Mouse (Mus musculus): ENCODE measurements around the gene Ncoa5. TPM values are rescaled to one million over a fixed set of nuclear protein-coding genes. Genes with fewer than 3 reads are reported as not detected.

Ncoa5 gene
- total and polyA plus RNA-seq, 3 experiments: 41.8 to 50.0 (median 45.7) TPM

GRCm38 (mm10) chr2:164961506-164962182, 73.0 kb downstream of the Ncoa5 start:
- H3K27me3 ChIP-seq (ENCODE audit: insufficient read depth, low read length): no peaks in the 10 kb centered on the region
- TF ChIP-seq CTCF (IDR thresholded peaks at IDR 0.05; ENCODE audit: low read depth, low read length) (peak; percentile 65), GATA2 (IDR thresholded peaks at IDR 0.05; ENCODE audit: borderline replicate concordance, low read depth, low read length) (no peak)
- ATAC-seq (ENCODE audit: extremely low read depth, insufficient number of reproducible peaks, low FRiP score, poor library complexity, severe bottlenecking): no peak

GRCm38 (mm10) chr2:164960716-164961441, 73.8 kb downstream of the Ncoa5 start, which contains the start of gene Slc12a5:
Slc12a5 (plus strand) TSS chr2:164960802.
- ATAC-seq (ENCODE audit: extremely low read depth, insufficient number of reproducible peaks, low FRiP score, poor library complexity, severe bottlenecking): peak; percentile 28
- H3K36me3 ChIP-seq (replicated peaks): no peaks in the 10 kb centered on the region

More at GRCm38 (mm10) chr2:164961506-164962182, 73.0 kb downstream of the Ncoa5 start:
- Histone ChIP-seq H3K36me3 (replicated peaks) (no peaks in the 10 kb centered on the region), H3K9me3 (replicated peaks) (no peaks in the 10 kb centered on the region), H3K4me3 (ENCODE audit: low read depth, low read length) (peak overlapping the region; percentile 70; the same call in 1 of the 2 replicates), H3K4me1 (ENCODE audit: insufficient read depth, low read depth, low read length) (peaks cover 13% of the 10 kb centered on the region)
- DNase-seq (ENCODE audit: low spot score): peak; percentile 41

GRCm38 (mm10) chr2:164957548-164958315, 76.9 kb downstream of the Ncoa5 start:
- no peak for ATAC-seq (ENCODE audit: extremely low read depth, insufficient number of reproducible peaks, low FRiP score, poor library complexity, severe bottlenecking)

More at GRCm38 (mm10) chr2:164960716-164961441, 73.8 kb downstream of the Ncoa5 start, which contains the start of gene Slc12a5:
- H3K27me3 ChIP-seq (ENCODE audit: insufficient read depth, low read length): no peaks in the 10 kb centered on the region
- no peaks in the 10 kb centered on the region for H3K9me3 ChIP-seq (replicated peaks)
- no peak for TF ChIP-seq GATA2 (IDR thresholded peaks at IDR 0.05; ENCODE audit: borderline replicate concordance, low read depth, low read length)
- TF ChIP-seq TAL1 (conservative IDR thresholded peaks at IDR 0.05; ENCODE audit: low read depth, low read length): no peak
- TF ChIP-seq POLR2AphosphoS5 (IDR thresholded peaks at IDR 0.05; ENCODE audit: insufficient replicate concordance, low read depth, low read length): no peak
- no peak for TF ChIP-seq CTCF (IDR thresholded peaks at IDR 0.05; ENCODE audit: low read depth, low read length)
- TF ChIP-seq GATA1 (IDR thresholded peaks at IDR 0.05; ENCODE audit: borderline replicate concordance, low read length): no peak
- DNase-seq (ENCODE audit: low spot score): peak; percentile 52
- peaks cover 13% of the 10 kb centered on the region for H3K4me1 ChIP-seq (ENCODE audit: insufficient read depth, low read depth, low read length)
- H3K4me3 ChIP-seq (ENCODE audit: low read depth, low read length): peak within 1 kb of the TSS; percentile 70

GRCm38 (mm10) chr2:164956195-164956594, 78.5 kb downstream of the Ncoa5 start:
- TF ChIP-seq CTCF (IDR thresholded peaks at IDR 0.05; ENCODE audit: low read depth, low read length): no peak
- no peak for TF ChIP-seq POLR2AphosphoS5 (IDR thresholded peaks at IDR 0.05; ENCODE audit: insufficient replicate concordance, low read depth, low read length)
- no peak for TF ChIP-seq TAL1 (conservative IDR thresholded peaks at IDR 0.05; ENCODE audit: low read depth, low read length)
- no peak for TF ChIP-seq GATA2 (IDR thresholded peaks at IDR 0.05; ENCODE audit: borderline replicate concordance, low read depth, low read length)
- no peak for TF ChIP-seq GATA1 (IDR thresholded peaks at IDR 0.05; ENCODE audit: borderline replicate concordance, low read length)
- ATAC-seq (ENCODE audit: extremely low read depth, insufficient number of reproducible peaks, low FRiP score, poor library complexity, severe bottlenecking) (no peak), DNase-seq (ENCODE audit: low spot score) (no peak)
- Histone ChIP-seq H3K36me3 (replicated peaks) (no peaks in the 10 kb centered on the region), H3K27me3 (ENCODE audit: insufficient read depth, low read length) (no peaks in the 10 kb centered on the region), H3K4me3 (ENCODE audit: low read depth, low read length) (no peak overlapping the region), H3K4me1 (ENCODE audit: insufficient read depth, low read depth, low read length) (peaks cover 10% of the 10 kb centered on the region), H3K9me3 (replicated peaks) (no peaks in the 10 kb centered on the region)

More at GRCm38 (mm10) chr2:164957548-164958315, 76.9 kb downstream of the Ncoa5 start:
- H3K4me3 ChIP-seq (ENCODE audit: low read depth, low read length): no peak overlapping the region
- no peaks in the 10 kb centered on the region for H3K9me3 ChIP-seq (replicated peaks)
- no peaks in the 10 kb centered on the region for H3K27me3 ChIP-seq (ENCODE audit: insufficient read depth, low read length)
- TF ChIP-seq CTCF (IDR thresholded peaks at IDR 0.05; ENCODE audit: low read depth, low read length): 0 out of 2 replicates have a peak, but pooled peaks have one; percentile 8
- no peak for TF ChIP-seq POLR2AphosphoS5 (IDR thresholded peaks at IDR 0.05; ENCODE audit: insufficient replicate concordance, low read depth, low read length)
- TF ChIP-seq GATA2 (IDR thresholded peaks at IDR 0.05; ENCODE audit: borderline replicate concordance, low read depth, low read length): no peak
- H3K36me3 ChIP-seq (replicated peaks): no peaks in the 10 kb centered on the region
- peaks cover 15% of the 10 kb centered on the region for H3K4me1 ChIP-seq (ENCODE audit: insufficient read depth, low read depth, low read length)
- no peak for DNase-seq (ENCODE audit: low spot score)

GRCm38 (mm10) chr2:164955725-164956124, 78.9 kb downstream of the Ncoa5 start:
- Histone ChIP-seq H3K9me3 (replicated peaks) (no peaks in the 10 kb centered on the region; the same call in 1 of the 2 replicates), H3K4me3 (ENCODE audit: low read depth, low read length) (no peak overlapping the region), H3K27me3 (ENCODE audit: insufficient read depth, low read length) (no peaks in the 10 kb centered on the region), H3K4me1 (ENCODE audit: insufficient read depth, low read depth, low read length) (peaks cover 7% of the 10 kb centered on the region), H3K36me3 (replicated peaks) (no peaks in the 10 kb centered on the region)
- TF ChIP-seq POLR2AphosphoS5 (IDR thresholded peaks at IDR 0.05; ENCODE audit: insufficient replicate concordance, low read depth, low read length) (no peak), GATA1 (IDR thresholded peaks at IDR 0.05; ENCODE audit: borderline replicate concordance, low read length) (no peak), CTCF (IDR thresholded peaks at IDR 0.05; ENCODE audit: low read depth, low read length) (no peak), TAL1 (conservative IDR thresholded peaks at IDR 0.05; ENCODE audit: low read depth, low read length) (no peak), GATA2 (IDR thresholded peaks at IDR 0.05; ENCODE audit: borderline replicate concordance, low read depth, low read length) (no peak)
- DNase-seq (ENCODE audit: low spot score) (no peak), ATAC-seq (ENCODE audit: extremely low read depth, insufficient number of reproducible peaks, low FRiP score, poor library complexity, severe bottlenecking) (no peak)

All from G1E (cell line).